Mouse (Mus musculus) spleen, adult 2 months (tissue): ENCODE results near the gene Pstpip1. TPM values are rescaled to one million over a fixed set of nuclear protein-coding genes. Genes with fewer than 3 reads are reported as not detected.

Experiments used
- DNase-seq, 2 experiments: peaks; one replicate each; pipeline versions ENCODE4 v3.0.0 to v3.0.0-alpha.2; 2012 to 2021; ENCODE audit warnings: low spot score in 2 of 2, low read depth in 1 of 2
- H3K27ac ChIP-seq: fragments of 200-500 bp; 2 replicates; pipeline ENCODE4 v1.5.1; 2012; ENCODE audit warnings: low read length, inconsistent platforms; ENCODE audit not compliant: insufficient read depth
- H3K27me3 ChIP-seq: fragments of 200-500 bp; 2 replicates; pipeline ENCODE4 v1.6.1; 2012; ENCODE audit warnings: mild to moderate bottlenecking, moderate library complexity, low read length, inconsistent platforms; ENCODE audit not compliant: control insufficient read depth, insufficient read depth
- H3K36me3 ChIP-seq: fragments of 200-500 bp; 2 replicates; pipeline ENCODE4 v1.6.1; 2012; ENCODE audit warnings: mild to moderate bottlenecking, low read length, inconsistent platforms; ENCODE audit not compliant: control insufficient read depth, insufficient read depth
- H3K4me1 ChIP-seq: fragments of 200-500 bp; 2 replicates; pipeline ENCODE4 v1.6.1; 2011; ENCODE audit warnings: inconsistent platforms; ENCODE audit not compliant: control insufficient read depth, insufficient read depth, insufficient read length
- H3K4me3 ChIP-seq: fragments of 200-500 bp; 2 replicates; pipeline ENCODE4 v1.5.1; 2011; ENCODE audit warnings: mild to moderate bottlenecking, inconsistent platforms; ENCODE audit not compliant: insufficient read depth, insufficient read length; ENCODE audit errors: extremely low read depth
- CTCF ChIP-seq: fragments of 200-500 bp; IDR thresholded peaks from 2 replicates; pipeline ENCODE4 v1.5.1; 2011; ENCODE audit warnings: mild to moderate bottlenecking, inconsistent platforms; ENCODE audit not compliant: insufficient read depth, insufficient read length, insufficient replicate concordance; ENCODE audit errors: extremely low read depth
- POLR2A ChIP-seq: fragments of 200-500 bp; IDR thresholded peaks from 2 replicates; pipeline ENCODE4 v1.6.1; 2011; ENCODE audit warnings: low read depth, low read length, inconsistent platforms
- WGBS: fragments of 180-500 bp; shearing (Covaris S2); methylation state at CpG from one replicate; pipeline ENCODE4 v1.1.7; 2018; 5-methylcytosine and 5-hydroxymethylcytosine counted together
- polyA plus RNA-seq: library from polyadenylated mRNA; depleted of rRNA; stranded (reverse); fragments of >200 nt; gene quantifications from 2 replicates; pipeline ENCODE4 v1.2.3, GENCODE M21; 2012; rRNA removed

The Pstpip1 gene
- polyA plus RNA-seq, 1 experiment = 51.8 TPM

DNA sequence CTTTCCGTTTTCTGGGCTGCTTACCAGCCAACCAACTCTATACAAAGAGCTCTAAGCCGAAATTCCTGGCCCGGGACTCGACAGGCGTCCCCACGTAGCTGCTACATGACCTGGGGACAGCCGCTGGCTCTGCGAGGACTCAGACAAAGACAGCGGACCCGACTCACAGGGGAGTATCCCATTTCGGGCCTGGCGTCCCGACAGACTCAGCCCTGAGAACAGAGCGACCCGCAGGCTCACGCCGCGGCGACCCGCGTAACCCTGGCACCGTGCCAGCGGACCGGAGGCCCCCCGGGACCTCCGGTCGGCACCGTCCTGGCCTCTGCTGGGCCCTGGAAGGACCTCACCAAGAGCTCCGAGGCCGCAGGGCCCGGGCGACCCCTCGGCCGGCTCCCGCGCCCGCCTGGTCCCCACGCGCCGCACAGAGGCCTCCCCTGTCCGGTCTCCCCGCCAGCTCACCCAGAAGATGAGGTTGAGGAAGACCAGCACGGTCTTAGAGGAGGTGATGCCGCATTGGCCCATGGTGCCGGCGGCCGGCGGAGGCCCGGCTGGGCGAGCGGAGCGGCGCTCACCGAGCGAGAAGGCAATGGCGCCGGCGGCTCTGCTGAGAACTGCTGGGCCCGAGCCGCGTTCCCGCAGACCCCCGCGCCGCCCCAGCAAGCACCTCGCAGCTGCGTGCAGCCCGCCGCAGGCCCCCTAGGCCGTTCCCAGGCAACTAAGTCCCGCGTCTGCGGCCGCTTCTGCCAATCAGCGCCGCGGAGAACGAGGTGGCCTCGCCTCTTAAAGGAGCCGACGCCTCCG lies 70.8 kb downstream of the Pstpip1 start:
- Histone ChIP-seq H3K27me3 (no peaks in the 10 kb centered on the region), H3K4me1 (no peaks in the 10 kb centered on the region), H3K4me3 (peak overlapping the region; percentile 79), H3K27ac (peak overlapping the region; percentile 17; the same call in 1 of the 2 replicates), H3K36me3 (no peaks in the 10 kb centered on the region)
- TF ChIP-seq POLR2A (no peak), CTCF (no peak)
- under 1% methylated on average over 82 of the region's 82 CpGs for WGBS
- peak; percentile 46 to 77 for DNase-seq

- Histone ChIP-seq H3K27ac (no peak within 1 kb of the TSS), H3K4me3 (no peak within 1 kb of the TSS), H3K27me3 (no peaks in the 10 kb centered on the region), H3K36me3 (no peaks in the 10 kb centered on the region), H3K4me1 (no peaks in the 10 kb centered on the region)
- WGBS = 88% methylated on average over 6 of the region's 6 CpGs
- no peak for DNase-seq
- TF ChIP-seq CTCF = no peak
- no peak for TF ChIP-seq POLR2A
Observed at GRCm38 (mm10) chr9:56165377-56165776, 75.6 kb downstream of the Pstpip1 start, which contains the start of gene Tspan3. Tspan3 (minus strand) TSS chr9:56165477.

- H3K36me3 ChIP-seq = no peaks in the 10 kb centered on the region
- H3K4me3 ChIP-seq = no peak overlapping the region
- no peak for TF ChIP-seq CTCF
- no peak for TF ChIP-seq POLR2A
- 23% methylated on average over 5 of the region's 5 CpGs for WGBS
- no peak for DNase-seq
- H3K4me1 ChIP-seq = no peaks in the 10 kb centered on the region
- H3K27ac ChIP-seq = no peak overlapping the region
- no peaks in the 10 kb centered on the region for H3K27me3 ChIP-seq
Observed at GRCm38 (mm10) chr9:56166161-56166560, 76.4 kb downstream of the Pstpip1 start.

DNA sequence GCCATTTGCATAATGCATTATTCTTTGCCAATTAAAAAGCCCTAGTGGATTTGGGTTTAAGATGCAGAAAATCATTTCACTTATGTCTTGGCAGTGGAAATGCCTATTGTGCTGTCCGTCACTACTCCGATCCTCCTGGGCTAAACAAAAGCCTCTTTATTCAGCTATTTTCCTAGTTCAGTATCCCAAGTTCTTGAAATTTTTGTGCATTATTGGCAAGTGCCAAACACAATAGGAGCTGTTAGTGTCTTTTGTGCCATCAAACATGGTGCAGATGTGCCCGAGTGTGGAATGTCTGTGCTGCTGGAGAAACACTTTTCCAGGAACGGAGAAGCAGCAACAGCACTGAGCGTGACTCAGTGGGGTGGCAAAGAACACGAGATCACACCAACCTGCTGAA lies 77.9 kb downstream of the Pstpip1 start:
- Histone ChIP-seq H3K4me3 (no peak overlapping the region), H3K27ac (no peak overlapping the region), H3K27me3 (no peaks in the 10 kb centered on the region), H3K36me3 (no peaks in the 10 kb centered on the region), H3K4me1 (no peaks in the 10 kb centered on the region)
- 92% methylated on average over 6 of the region's 6 CpGs for WGBS
- no peak for DNase-seq
- no peak for TF ChIP-seq CTCF
- TF ChIP-seq POLR2A = no peak

DNA sequence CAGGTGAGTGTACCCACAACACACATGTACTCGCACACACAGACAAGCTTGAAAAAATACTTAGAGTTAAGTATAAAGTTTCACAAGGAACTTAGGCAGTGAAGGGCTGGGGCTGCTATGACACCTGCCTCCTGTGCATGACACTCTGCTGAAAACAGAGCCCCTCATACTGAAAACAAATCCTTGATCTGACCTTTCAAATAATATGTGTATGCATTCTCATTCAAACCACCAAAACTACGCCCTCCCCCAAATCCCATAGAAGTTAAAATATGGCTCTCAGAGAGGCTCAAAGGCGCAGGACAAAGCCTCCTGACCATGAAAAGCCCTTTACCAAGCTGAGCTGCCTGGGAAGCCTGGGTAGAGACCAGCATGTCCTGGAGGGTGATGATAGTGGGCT lies 85.6 kb downstream of the Pstpip1 start:
- no peak overlapping the region for H3K27ac ChIP-seq
- TF ChIP-seq CTCF (no peak), POLR2A (no peak)
- DNase-seq = no peak
- no peak overlapping the region for H3K4me3 ChIP-seq
- no peaks in the 10 kb centered on the region for H3K36me3 ChIP-seq
- no peaks in the 10 kb centered on the region for H3K27me3 ChIP-seq
- WGBS = 87% methylated on average over 3 of the region's 3 CpGs
- no peaks in the 10 kb centered on the region for H3K4me1 ChIP-seq

DNA sequence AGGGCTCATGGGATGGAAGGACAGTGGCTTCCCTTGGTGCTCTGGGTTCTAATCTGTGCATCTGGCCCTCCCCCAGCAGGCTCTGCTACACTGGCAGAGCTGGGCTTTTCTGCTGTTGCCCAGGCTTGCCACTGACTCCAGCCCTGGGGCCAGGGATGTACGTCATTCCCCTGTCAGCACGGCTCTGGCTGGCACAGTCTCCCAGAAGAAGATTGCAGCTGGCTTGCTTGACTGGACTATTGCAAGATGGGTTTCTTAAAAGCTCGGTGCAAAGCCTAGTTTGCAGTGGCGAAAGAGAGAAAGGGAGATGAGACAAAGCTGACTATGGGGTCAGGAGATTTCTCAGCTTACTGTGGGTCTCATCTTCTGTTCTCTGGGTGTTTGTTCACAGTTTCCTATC lies 87.6 kb downstream of the Pstpip1 start:
- Histone ChIP-seq H3K27me3 (no peaks in the 10 kb centered on the region), H3K27ac (no peak overlapping the region), H3K36me3 (no peaks in the 10 kb centered on the region), H3K4me3 (no peak overlapping the region), H3K4me1 (no peaks in the 10 kb centered on the region)
- no peak for DNase-seq
- WGBS = 96% methylated on average over 4 of the region's 4 CpGs
- TF ChIP-seq POLR2A (no peak), CTCF (no peak)

Other genes with a start within 250 kb of the Pstpip1 start
- 3.7 and 4.0 TPM in 2 replicates for gene Scaper, start 151.8 kb upstream of the Pstpip1 start, polyA plus RNA-seq
- not detected in 2 replicates for gene 4930563M21Rik, start 79.4 kb upstream of the Pstpip1 start, polyA plus RNA-seq
- 27.6 and 41.9 TPM in 2 replicates for gene Rcn2, start 48.1 kb upstream of the Pstpip1 start, polyA plus RNA-seq
- 55.6 and 74.8 TPM in 2 replicates for gene Tspan3, start 75.5 kb downstream of the Pstpip1 start, polyA plus RNA-seq